Mouse (Mus musculus) heart, postnatal 10 days (tissue): ENCODE results near the gene Hhipl2. TPM values are rescaled to one million over a fixed set of nuclear protein-coding genes. Genes with fewer than 3 reads are reported as not detected.

Source experiments
- DNase-seq, 2 experiments: peaks; one replicate each; pipeline ENCODE4 v3.0.0; 2021
- intact Hi-C: fragments of 180-260 bp; cut with DNase I; formaldehyde crosslinking; loops from one replicate; pipeline ENCODE4 v1.15.1; 2025
- total RNA-seq, 2 experiments: library from RNA; stranded (reverse); gene quantifications; 2 replicates each; pipeline ENCODE4 v1.2.3; 2021

The Hhipl2 gene
- total RNA-seq, 2 experiments from 2014 or later, result not detected

- intact Hi-C loops, result no loop called here
- no peak for DNase-seq
These were observed 35.1 kb downstream of the Hhipl2 start for GRCm38 (mm10) chr1:183453066-183453465.

Other genes with a start within 250 kb of the Hhipl2 start
- 10 to 100 TPM; 10.0 to 14.1 TPM for gene Disp1, start 196.7 kb upstream of the Hhipl2 start, total RNA-seq
- gene Aida, start 121.6 kb upstream of the Hhipl2 start, total RNA-seq, result 10 to 100 TPM; 37.3 TPM
- gene Brox, start 120.9 kb upstream of the Hhipl2 start, total RNA-seq, result 10 to 100 TPM; 45.3 to 50.0 TPM
- 100 to 1,000 TPM; 107 to 115 TPM for gene Mia3, start 48.7 kb upstream of the Hhipl2 start, total RNA-seq
- gene Taf1a, start 29.2 kb upstream of the Hhipl2 start, total RNA-seq, result 1 to 10 TPM; 7.8 to 9.1 TPM